Mouse (Mus musculus): ENCODE measurements around the gene Asb5. TPM values are rescaled to one million over a fixed set of nuclear protein-coding genes. Genes with fewer than 3 reads are reported as not detected.
"Not testable (repeated sequence)": the region's sequence is repeated elsewhere in the genome, so short reads cannot be mapped to it uniquely, and the experiment has no call there.

The Asb5 gene
- total and polyA plus RNA-seq, 3 experiments, result not detected

- no peaks in the 10 kb centered on the region for H3K36me3 ChIP-seq (replicated peaks in 1 of 2; ENCODE audit: control insufficient read depth in 1 of 2, insufficient read depth in 1 of 2, low read length in 1 of 2)
- no peaks in the 10 kb centered on the region for H3K4me1 ChIP-seq (ENCODE audit: control insufficient read depth in 1 of 2, insufficient read depth in 2 of 2)
- DNase-seq (ENCODE audit: extremely low read depth), result no peak
- H3K79me2 ChIP-seq (replicated peaks; ENCODE audit: control insufficient read depth, extremely low read depth, insufficient read depth, poor library complexity, severe bottlenecking), result no peaks in the 10 kb centered on the region
- H3K4me3 ChIP-seq (replicated peaks in 1 of 3; ENCODE audit: low read depth in 2 of 3, low read length in 2 of 3, poor library complexity in 1 of 3), result no peak overlapping the region
- H3K27ac ChIP-seq (ENCODE audit: insufficient read depth, low read depth), result no peak overlapping the region
- in situ Hi-C loops (cut with MboI; ENCODE audit: low pct_ligation_motif_present, low pct_unique_long_range_greater_than_20kb, low sequenced_read_pairs) (no loop called here), dilution Hi-C loops (cut with MboI; ENCODE audit: extremely low pct_ligation_motif_present, extremely low pct_unique_long_range_greater_than_20kb, low sequenced_read_pairs) (no loop called here)
- no peak overlapping the region for H3K9ac ChIP-seq (ENCODE audit: insufficient read depth, low read depth)
- no peaks in the 10 kb centered on the region for H3K9me3 ChIP-seq (replicated peaks; ENCODE audit: low read length)
- no peak for TF ChIP-seq ELF1 (IDR thresholded peaks at IDR 0.05; ENCODE audit: low read depth, low read length)
- TF ChIP-seq E2F4 (IDR thresholded peaks at IDR 0.05; ENCODE audit: insufficient replicate concordance, low read depth, low read length), result no peak
- TF ChIP-seq SIN3A (IDR thresholded peaks at IDR 0.05; ENCODE audit: low read length), result no peak
- no peak for TF ChIP-seq POLR2AphosphoS2 (IDR thresholded peaks at IDR 0.05; ENCODE audit: low read depth, low read length)
- no peak for TF ChIP-seq CHD2 (IDR thresholded peaks at IDR 0.05; ENCODE audit: low read length)
- TF ChIP-seq MYC (IDR thresholded peaks at IDR 0.05; ENCODE audit: low read depth, low read length), result no peak
- no peak for TF ChIP-seq NELFE (IDR thresholded peaks at IDR 0.05; ENCODE audit: low read depth, low read length)
- no peak for TF ChIP-seq RAD21 (IDR thresholded peaks at IDR 0.05; ENCODE audit: low read depth, low read length)
- TF ChIP-seq ETS1 (conservative IDR thresholded peaks at IDR 0.05; ENCODE audit: low read depth, low read length), result no peak
- no peak for TF ChIP-seq POLR2A (IDR thresholded peaks at IDR 0.05; ENCODE audit: low read depth, low read length)
- TF ChIP-seq RCOR1 (conservative IDR thresholded peaks at IDR 0.05; ENCODE audit: low read depth, low read length), result no peak
- no peak for TF ChIP-seq MAFK (IDR thresholded peaks at IDR 0.05; ENCODE audit: insufficient replicate concordance, low read length)
- TF ChIP-seq ZMIZ1 (IDR thresholded peaks at IDR 0.05; ENCODE audit: low read depth, low read length), result no peak
- H3K4me2 ChIP-seq (ENCODE audit: insufficient read depth, low read depth, poor library complexity, severe bottlenecking), result no peak overlapping the region
- peaks cover 2% of the 10 kb centered on the region for H3K27me3 ChIP-seq (replicated peaks)
Observed at GRCm38 (mm10) chr8:54610238-54610637, 80.9 kb downstream of the Asb5 start.

- H3K4me3 ChIP-seq (replicated peaks in 1 of 3; ENCODE audit: low read depth in 2 of 3, low read length in 2 of 3, poor library complexity in 1 of 3); dilution Hi-C loops (cut with MboI; ENCODE audit: extremely low pct_ligation_motif_present, extremely low pct_unique_long_range_greater_than_20kb, low sequenced_read_pairs); H3K36me3 ChIP-seq (replicated peaks in 1 of 2; ENCODE audit: control insufficient read depth in 1 of 2, insufficient read depth in 1 of 2, low read length in 1 of 2); H3K27ac ChIP-seq (ENCODE audit: insufficient read depth, low read depth); H3K9me3 ChIP-seq (replicated peaks; ENCODE audit: low read length); H3K9ac ChIP-seq (ENCODE audit: insufficient read depth, low read depth); in situ Hi-C loops (cut with MboI; ENCODE audit: low pct_ligation_motif_present, low pct_unique_long_range_greater_than_20kb, low sequenced_read_pairs); H3K79me2 ChIP-seq (replicated peaks; ENCODE audit: control insufficient read depth, extremely low read depth, insufficient read depth, poor library complexity, severe bottlenecking); H3K4me2 ChIP-seq (ENCODE audit: insufficient read depth, low read depth, poor library complexity, severe bottlenecking); H3K4me1 ChIP-seq (ENCODE audit: control insufficient read depth in 1 of 2, insufficient read depth in 2 of 2); DNase-seq (ENCODE audit: extremely low read depth); H3K27me3 ChIP-seq (replicated peaks): not testable (repeated sequence)
Observed at GRCm38 (mm10) chr8:54616710-54617109, 87.3 kb downstream of the Asb5 start.

Other genes starting within 250 kb of the Asb5 start
- gene Spcs3, start 418 bp downstream of the Asb5 start, total RNA-seq (2012; rRNA removed), result 89.4 and 97.8 TPM in 2 replicates
- 220 and 241 TPM in 2 replicates for gene Spcs3, start 418 bp downstream of the Asb5 start, total RNA-seq (2014; rRNA removed)
- 106 and 113 TPM in 2 replicates for gene Spcs3, start 418 bp downstream of the Asb5 start, polyA plus RNA-seq (2012; ENCODE audit: insufficient read length, low read depth)
- gene Spata4, start 71.2 kb downstream of the Asb5 start, total RNA-seq (2012; rRNA removed), result not detected in 2 replicates
- not detected in 2 replicates for gene Spata4, start 71.2 kb downstream of the Asb5 start, total RNA-seq (2014; rRNA removed)
- not detected in 2 replicates for gene Spata4, start 71.2 kb downstream of the Asb5 start, polyA plus RNA-seq (2012; ENCODE audit: insufficient read length, low read depth)

All from CH12.LX (cell line).